Mouse (Mus musculus) subcutaneous adipose tissue, adult 2 months (tissue): ENCODE measurements around the gene Ccdc169. TPM values are rescaled to one million over a fixed set of nuclear protein-coding genes. Genes with fewer than 3 reads are reported as not detected.

ENCODE experiments used
- polyA plus RNA-seq: library from polyadenylated mRNA; depleted of rRNA; stranded (reverse); fragments of >200 nt; gene quantifications from 2 replicates; pipeline ENCODE4 v1.2.3, GENCODE M21; 2012; ENCODE audit warnings: low replicate concordance; rRNA removed

Ccdc169 gene
- not detected in 2 replicates for polyA plus RNA-seq

GRCm38 (mm10) chr3:55137039-55137438 lies at the start of gene Ccdc169:
TSS of gene Ccdc169 (plus strand) at chr3:55137339.

GRCm38 (mm10) chr3:55111935-55112709 lies 25.0 kb upstream of the Ccdc169 start, which contains the start of gene Spg20:
TSS of gene Spg20 (plus strand) at chr3:55112108.

DNA sequence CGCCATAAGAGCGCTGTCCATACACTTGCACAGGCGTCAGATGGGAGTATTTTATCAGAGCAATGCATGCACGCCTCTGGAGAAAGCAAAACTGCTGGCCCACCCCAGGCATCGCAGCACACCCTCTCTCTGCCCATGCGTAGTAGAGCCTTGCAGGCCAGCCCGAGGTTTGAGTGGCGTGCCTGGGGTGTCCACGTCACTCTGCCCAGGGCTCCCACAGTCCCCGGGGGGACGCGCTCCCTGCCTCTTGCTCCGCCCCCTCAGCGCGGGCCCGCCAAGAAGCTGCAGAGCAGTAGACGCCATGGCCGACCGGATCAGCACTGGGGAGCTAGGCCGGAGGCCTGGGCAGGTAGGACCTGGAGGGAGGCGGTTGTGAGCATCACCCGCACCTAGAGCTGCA lies 44.6 kb downstream of the Ccdc169 start, which contains the start of gene Sohlh2:
Gene Sohlh2 (plus strand): TSS at position 263 of the 400 bp plus-strand sequence.

Other genes with a start within 250 kb of the Ccdc169 start
- gene Sertm1, start 221.5 kb upstream of the Ccdc169 start, polyA plus RNA-seq: 0.26 TPM in 1 of 2 replicates, not detected in the other
- 0.36 TPM in 1 of 2 replicates, not detected in the other for gene Ccna1, start 81.8 kb upstream of the Ccdc169 start, polyA plus RNA-seq
- 11.5 and 15.3 TPM in 2 replicates for gene Spg20, start 25.2 kb upstream of the Ccdc169 start, polyA plus RNA-seq
- not detected in 2 replicates for gene Sohlh2, start 44.7 kb downstream of the Ccdc169 start, polyA plus RNA-seq
- 4.2 and 35.3 TPM in 2 replicates for gene Dclk1, start 105.0 kb downstream of the Ccdc169 start, polyA plus RNA-seq